Mouse (Mus musculus): ENCODE results near the gene Serinc4. TPM values are rescaled to one million over a fixed set of nuclear protein-coding genes. Genes with fewer than 3 reads are reported as not detected.
A peak's percentile ranks its signal among the peaks of the same experiment; 100 is the strongest.

Serinc4 gene
- polyA plus RNA-seq, 1 experiment from 2014 or later: 0.32 TPM

DNA sequence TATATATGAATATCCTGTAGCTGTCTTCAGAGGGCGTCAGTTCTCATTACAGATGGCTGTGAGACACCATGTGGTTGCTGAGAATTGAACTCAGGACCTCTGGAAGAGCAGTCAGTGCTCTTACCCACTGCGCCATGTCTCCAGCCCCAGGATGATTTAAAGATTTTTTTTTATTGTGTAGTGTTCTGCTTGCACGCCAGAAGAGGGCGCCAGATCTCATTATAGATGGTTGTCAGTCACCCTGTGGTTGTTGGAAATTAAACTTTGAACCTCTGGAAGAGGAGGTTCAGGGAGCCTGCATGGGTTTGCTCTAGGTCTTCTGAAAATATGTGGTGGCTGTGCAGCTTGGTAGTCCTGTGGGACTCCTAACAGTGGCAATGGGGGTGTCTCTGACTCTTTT lies 48.4 kb downstream of the Serinc4 start:
- Histone ChIP-seq H3K9ac (ENCODE audit: low read depth, low read length) (no peak overlapping the region), H3K27me3 (replicated peaks; ENCODE audit: control insufficient read depth, insufficient read depth, low read length) (no peaks in the 10 kb centered on the region), H3K4me1 (ENCODE audit: control insufficient read depth, insufficient read depth, low read length) (peaks cover 3% of the 10 kb centered on the region; the same call in 1 of the 2 replicates), H3K27ac (replicated peaks; ENCODE audit: low read depth, low read length) (no peak overlapping the region), H3K9me3 (ENCODE audit: control insufficient read depth, low read length) (0 out of 2 replicates have a peak, but pooled peaks cover 4% of the 10 kb centered on the region), H3K36me3 (ENCODE audit: control insufficient read depth, insufficient read depth, low read length) (no peaks in the 10 kb centered on the region), H3K4me2 (ENCODE audit: low read depth, low read length) (no peak overlapping the region), H3K4me3 (ENCODE audit: low read depth, low read length) (no peak overlapping the region)
- no peak for DNase-seq (ENCODE audit: low spot score)
- 36% methylated on average over 4 of the region's 4 CpGs for WGBS
- no peak for ATAC-seq (ENCODE audit: low read depth)

GRCm38 (mm10) chr2:121403296-121403695 lies 53.3 kb downstream of the Serinc4 start:
- H3K36me3 ChIP-seq (ENCODE audit: control insufficient read depth, insufficient read depth, low read length): no peaks in the 10 kb centered on the region
- no peak overlapping the region for H3K4me3 ChIP-seq (ENCODE audit: low read depth, low read length)
- ATAC-seq (ENCODE audit: low read depth) (no peak), DNase-seq (ENCODE audit: low spot score) (peak; percentile 20)
- no peaks in the 10 kb centered on the region for H3K4me1 ChIP-seq (ENCODE audit: control insufficient read depth, insufficient read depth, low read length)
- H3K4me2 ChIP-seq (ENCODE audit: low read depth, low read length): no peak overlapping the region
- no peak overlapping the region for H3K9ac ChIP-seq (ENCODE audit: low read depth, low read length)
- H3K27me3 ChIP-seq (replicated peaks; ENCODE audit: control insufficient read depth, insufficient read depth, low read length): no peaks in the 10 kb centered on the region
- 0 out of 2 replicates have a peak, but pooled peaks cover 1% of the 10 kb centered on the region for H3K9me3 ChIP-seq (ENCODE audit: control insufficient read depth, low read length)
- H3K27ac ChIP-seq (replicated peaks; ENCODE audit: low read depth, low read length): no peak overlapping the region

DNA sequence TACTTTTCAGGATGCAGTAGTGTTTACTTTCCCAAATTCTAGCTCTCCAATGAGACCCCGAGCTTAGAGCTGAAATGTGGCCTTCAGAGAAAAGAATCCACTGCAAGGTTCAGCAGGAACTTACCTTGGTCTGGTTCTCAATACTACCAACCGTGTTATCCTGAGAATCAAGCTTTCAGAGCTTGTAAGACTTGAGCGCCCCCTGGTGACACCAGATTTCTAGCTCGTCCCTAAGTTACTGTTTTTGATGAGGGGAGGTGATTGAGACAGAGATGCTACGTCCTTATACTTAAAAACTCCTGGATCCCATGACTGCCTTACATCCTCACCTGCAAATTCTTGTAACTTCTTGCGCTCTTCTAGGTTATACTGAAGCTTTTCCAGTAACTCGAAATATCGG lies 60.0 kb downstream of the Serinc4 start:
- no peaks in the 10 kb centered on the region for H3K9me3 ChIP-seq (ENCODE audit: control insufficient read depth, low read length)
- H3K27me3 ChIP-seq (replicated peaks; ENCODE audit: control insufficient read depth, insufficient read depth, low read length): no peaks in the 10 kb centered on the region
- no peak overlapping the region for H3K4me3 ChIP-seq (ENCODE audit: low read depth, low read length)
- H3K27ac ChIP-seq (replicated peaks; ENCODE audit: low read depth, low read length): no peak overlapping the region
- H3K4me1 ChIP-seq (ENCODE audit: control insufficient read depth, insufficient read depth, low read length): no peaks in the 10 kb centered on the region
- WGBS: 12% methylated on average over 8 of the region's 8 CpGs
- H3K9ac ChIP-seq (ENCODE audit: low read depth, low read length): no peak overlapping the region
- ATAC-seq (ENCODE audit: low read depth) (0 out of 2 replicates have a peak, but pooled peaks have one; percentile 70), DNase-seq (ENCODE audit: low spot score) (peak; percentile 92)
- H3K4me2 ChIP-seq (ENCODE audit: low read depth, low read length): no peak overlapping the region
- no peaks in the 10 kb centered on the region for H3K36me3 ChIP-seq (ENCODE audit: control insufficient read depth, insufficient read depth, low read length)

Small RNAs within 50 kb of the gene (microRNA-seq; reads per million reads assigned to microRNA genes)
- gene Gm22953 (ENCODE audit: borderline number of aligned reads): not detected

Other genes starting within 250 kb of the Serinc4 start
- 50.3 and 60.5 TPM in 2 replicates for gene Trp53bp1, start 185.4 kb downstream of the Serinc4 start, polyA plus RNA-seq (2014; fragmentation: Nextera tagmentation; extraction: Ambion mirVana)
- gene Map1a, start 167.2 kb downstream of the Serinc4 start, polyA plus RNA-seq (2014; fragmentation: Nextera tagmentation; extraction: Ambion mirVana): 10.9 and 15.8 TPM in 2 replicates
- gene Ppip5k1, start 101.4 kb downstream of the Serinc4 start, polyA plus RNA-seq (2014; fragmentation: Nextera tagmentation; extraction: Ambion mirVana): 7.6 and 9.8 TPM in 2 replicates
- 21.7 and 31.2 TPM in 2 replicates for gene Ckmt1, start 99.1 kb downstream of the Serinc4 start, polyA plus RNA-seq (2014; fragmentation: Nextera tagmentation; extraction: Ambion mirVana)
- 0.04 and 0.07 TPM in 2 replicates for gene Strc, start 69.6 kb downstream of the Serinc4 start, polyA plus RNA-seq (2014; fragmentation: Nextera tagmentation; extraction: Ambion mirVana)
- gene Pdia3, start 43.0 kb downstream of the Serinc4 start, polyA plus RNA-seq (2014; fragmentation: Nextera tagmentation; extraction: Ambion mirVana): 572 and 576 TPM in 2 replicates
- gene Catsper2, start 43.0 kb downstream of the Serinc4 start, polyA plus RNA-seq (2014; fragmentation: Nextera tagmentation; extraction: Ambion mirVana): 1.7 and 2.1 TPM in 2 replicates
- gene Ell3, start 12.5 kb downstream of the Serinc4 start, polyA plus RNA-seq (2014; fragmentation: Nextera tagmentation; extraction: Ambion mirVana): 19.6 and 19.7 TPM in 2 replicates
- 639 and 673 TPM in 2 replicates for gene Serf2, start 7.6 kb downstream of the Serinc4 start, polyA plus RNA-seq (2014; fragmentation: Nextera tagmentation; extraction: Ambion mirVana)
- 92.5 and 92.9 TPM in 2 replicates for gene Hypk, start 3.5 kb downstream of the Serinc4 start, polyA plus RNA-seq (2014; fragmentation: Nextera tagmentation; extraction: Ambion mirVana)
- gene Mfap1b, start 17.3 kb upstream of the Serinc4 start, polyA plus RNA-seq (2014; fragmentation: Nextera tagmentation; extraction: Ambion mirVana): 52.4 and 56.7 TPM in 2 replicates
- gene Mfap1a, start 49.9 kb upstream of the Serinc4 start, polyA plus RNA-seq (2014; fragmentation: Nextera tagmentation; extraction: Ambion mirVana): 21.9 and 23.3 TPM in 2 replicates
- 5.3 and 5.6 TPM in 2 replicates for gene Wdr76, start 49.9 kb upstream of the Serinc4 start, polyA plus RNA-seq (2014; fragmentation: Nextera tagmentation; extraction: Ambion mirVana)

Data from embryonic facial prominence, embryonic 14.5 days (tissue).